Mouse (Mus musculus): ENCODE data around the gene Tnfrsf4.

GRCm38 (mm10) chr4:156031255-156031592 is 17.6 kb downstream of the Tnfrsf4 start:
- TF ChIP-seq GATA1 (IDR thresholded peaks at IDR 0.05; ENCODE audit: borderline replicate concordance, low read length) (no peak), FLI1 (IDR thresholded peaks at IDR 0.05; ENCODE audit: low read length) (no peak)

Measured in megakaryocyte, embryonic 14.5 days (primary cell).